Mouse (Mus musculus) E14TG2a.4 (cell line): ENCODE measurements at regions not wholly inside any gene's neighbourhood (a gene's known extent, or its start where the extent isn't known, plus 50 kb on each side); places are given as distances from the start of the nearest gene placed in this dataset.

Experiments
- CTCF ChIP-seq: conservative IDR thresholded peaks from 2 replicates; pipeline ENCODE4 v1.5.1; 2014; ENCODE audit warnings: low read length
- NANOG ChIP-seq: IDR thresholded peaks from 2 replicates; pipeline ENCODE4 v1.6.1; 2014; ENCODE audit warnings: borderline replicate concordance, low read length, mixed read lengths
- POU5F1 ChIP-seq: IDR thresholded peaks from 2 replicates; pipeline ENCODE4 v1.6.1; 2014; ENCODE audit warnings: low read length, borderline replicate concordance

DNA sequence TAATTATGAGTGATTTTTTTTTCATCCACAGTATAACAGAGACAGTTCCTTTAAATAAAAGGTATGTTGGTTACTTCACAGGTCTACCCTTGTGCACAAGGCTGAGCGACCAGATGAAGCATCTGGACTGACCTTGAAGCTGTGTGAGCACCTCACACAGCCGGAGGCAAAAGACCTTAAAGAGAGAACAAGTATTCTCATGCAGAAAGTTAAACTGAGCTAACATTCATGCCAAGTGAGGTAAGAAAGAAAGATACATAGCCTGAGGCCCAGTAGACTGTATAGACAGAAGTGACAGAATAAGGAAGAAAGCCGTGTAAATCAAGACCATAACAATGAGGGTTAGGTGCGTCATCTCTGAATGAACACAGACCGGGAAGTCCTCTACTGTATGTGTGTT is 99.0 kb downstream of the C1galt1 start:
- no peak for TF ChIP-seq CTCF
- TF ChIP-seq NANOG, result peak; percentile 42; the same call in 1 of the 2 replicates
- no peak for TF ChIP-seq POU5F1
